Mouse (Mus musculus): ENCODE measurements at regions not wholly inside any gene's neighbourhood (a gene's known extent, or its start where the extent isn't known, plus 50 kb on each side); places are given as distances from the start of the nearest gene placed in this dataset.

- no peak for TF ChIP-seq CTCF (IDR thresholded peaks at IDR 0.05; ENCODE audit: insufficient read depth, low read length)
- TF ChIP-seq POLR2A (IDR thresholded peaks at IDR 0.05; ENCODE audit: borderline replicate concordance, extremely low read depth, low read depth, low read length), result no peak
Measured at GRCm38 (mm10) chr16:31530090-31530489, 108.0 kb downstream of the Bdh1 start.
